In genomic region chr5:8244696-8245095, GRCm38 (mm10) we compare ENCODE assay signal across 26 mouse cellular contexts.
"Had no signal": no experiment of that assay in that cellular context is flagged by ENCODE, and none has a peak within 500 bp of the region (broad histone marks: within the 10 kb centered on the region; RNA-seq: fewer than 3 reads in every experiment).

No protein-coding gene starts in this region.

- DNase-seq: gastrocnemius, postnatal 14 days; gastrocnemius, postnatal 36 days; heart, adult 2 months; heart, postnatal 14 days; heart, postnatal 36 days; kidney, adult 11 months; kidney, adult 2 months; kidney, adult 9 months; kidney, postnatal 14 days; kidney, postnatal 36 days; layer of hippocampus, adult 9-11 months; layer of hippocampus, postnatal 36 days; liver had no signal

- H3K4me1 ChIP-seq: heart, embryonic 13.5 days; heart, embryonic 15.5 days; hindbrain, embryonic 13.5 days; hindbrain, embryonic 15.5 days; kidney, embryonic 15.5 days; limb, embryonic 10.5 days; limb, embryonic 12.5 days; liver, embryonic 12.5 days had no signal

- H3K27me3 ChIP-seq: heart, embryonic 13.5 days; heart, embryonic 15.5 days; hindbrain, embryonic 13.5 days; hindbrain, embryonic 15.5 days; kidney, embryonic 15.5 days; limb, embryonic 12.5 days; liver, embryonic 12.5 days had no signal

- H3K4me3 ChIP-seq: heart, adult 2 months; heart, embryonic 13.5 days; heart, embryonic 15.5 days; hindbrain, embryonic 13.5 days; hindbrain, embryonic 15.5 days; kidney, embryonic 15.5 days; limb, embryonic 10.5 days; limb, embryonic 12.5 days; liver, embryonic 12.5 days had no signal

- H3K27ac ChIP-seq: heart, adult 2 months; heart, embryonic 13.5 days; heart, embryonic 15.5 days; hindbrain, embryonic 13.5 days; hindbrain, embryonic 15.5 days; hindbrain, postnatal 0 days; kidney, embryonic 15.5 days; kidney, postnatal 0 days; limb, embryonic 10.5 days; limb, embryonic 12.5 days; liver, embryonic 12.5 days; liver, embryonic 14.5 days had no signal

- H3K9me3 ChIP-seq: heart, embryonic 13.5 days; heart, embryonic 15.5 days; hindbrain, embryonic 13.5 days; hindbrain, embryonic 15.5 days; kidney, embryonic 15.5 days; limb, embryonic 10.5 days; limb, embryonic 12.5 days; liver, embryonic 12.5 days had no signal

- H3K9ac ChIP-seq: heart, embryonic 13.5 days; heart, embryonic 15.5 days; hindbrain, embryonic 13.5 days; hindbrain, embryonic 15.5 days; kidney, embryonic 15.5 days; limb, embryonic 12.5 days; liver, embryonic 12.5 days; liver, embryonic 14.5 days had no signal

- H3K36me3 ChIP-seq: heart, embryonic 13.5 days; heart, embryonic 15.5 days; hindbrain, embryonic 13.5 days; hindbrain, embryonic 15.5 days; kidney, embryonic 15.5 days; limb, embryonic 10.5 days; limb, embryonic 12.5 days; liver, embryonic 12.5 days had no signal

- H3K4me2 ChIP-seq: heart, embryonic 11.5 days; heart, embryonic 13.5 days; heart, embryonic 15.5 days; hindbrain, embryonic 13.5 days; hindbrain, embryonic 15.5 days; kidney, embryonic 15.5 days; limb, embryonic 12.5 days; liver, embryonic 12.5 days had no signal

- ATAC-seq: hindbrain, postnatal 0 days; intestine, embryonic 16.5 days; liver, embryonic 12.5 days had no signal
